Mouse (Mus musculus) lung, postnatal 25 days (tissue): Measurements from ENCODE around the gene Pcsk7.

Source experiments
- DNase-seq: peaks from one replicate; pipeline ENCODE4 v3.0.0; 2022; ENCODE audit warnings: low spot score

The Pcsk7 gene

GRCm38 (mm10) chr9:45938952-45939637 lies 32.8 kb downstream of the Pcsk7 start:
- no peak for DNase-seq

GRCm38 (mm10) chr9:45939794-45940193 lies 33.5 kb downstream of the Pcsk7 start:
- DNase-seq, result no peak

- DNase-seq, result no peak
Measured at GRCm38 (mm10) chr9:45941329-45941888, 35.1 kb downstream of the Pcsk7 start.

DNA sequence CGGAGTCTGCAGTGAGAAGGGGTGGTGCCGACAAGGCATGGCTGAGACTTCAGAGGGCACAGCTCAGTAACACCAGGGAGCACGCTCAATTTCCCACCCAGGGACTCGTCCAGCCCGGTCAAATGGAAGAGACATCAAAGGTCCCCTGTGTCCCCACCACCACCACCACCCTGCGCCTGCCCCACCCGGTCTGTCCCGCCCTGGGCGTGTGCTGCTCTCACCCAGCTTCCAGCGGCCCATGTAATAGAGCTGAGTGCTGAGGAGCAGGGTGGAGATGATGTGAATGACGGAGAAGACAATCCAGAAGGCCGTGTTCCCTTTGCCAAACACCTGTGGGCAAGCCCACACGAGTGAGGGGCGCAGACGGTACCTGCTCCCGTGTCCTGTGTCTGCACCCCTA lies 36.2 kb downstream of the Pcsk7 start:
- DNase-seq, result no peak

GRCm38 (mm10) chr9:45942916-45943315 lies 36.6 kb downstream of the Pcsk7 start:
- no peak for DNase-seq

DNA sequence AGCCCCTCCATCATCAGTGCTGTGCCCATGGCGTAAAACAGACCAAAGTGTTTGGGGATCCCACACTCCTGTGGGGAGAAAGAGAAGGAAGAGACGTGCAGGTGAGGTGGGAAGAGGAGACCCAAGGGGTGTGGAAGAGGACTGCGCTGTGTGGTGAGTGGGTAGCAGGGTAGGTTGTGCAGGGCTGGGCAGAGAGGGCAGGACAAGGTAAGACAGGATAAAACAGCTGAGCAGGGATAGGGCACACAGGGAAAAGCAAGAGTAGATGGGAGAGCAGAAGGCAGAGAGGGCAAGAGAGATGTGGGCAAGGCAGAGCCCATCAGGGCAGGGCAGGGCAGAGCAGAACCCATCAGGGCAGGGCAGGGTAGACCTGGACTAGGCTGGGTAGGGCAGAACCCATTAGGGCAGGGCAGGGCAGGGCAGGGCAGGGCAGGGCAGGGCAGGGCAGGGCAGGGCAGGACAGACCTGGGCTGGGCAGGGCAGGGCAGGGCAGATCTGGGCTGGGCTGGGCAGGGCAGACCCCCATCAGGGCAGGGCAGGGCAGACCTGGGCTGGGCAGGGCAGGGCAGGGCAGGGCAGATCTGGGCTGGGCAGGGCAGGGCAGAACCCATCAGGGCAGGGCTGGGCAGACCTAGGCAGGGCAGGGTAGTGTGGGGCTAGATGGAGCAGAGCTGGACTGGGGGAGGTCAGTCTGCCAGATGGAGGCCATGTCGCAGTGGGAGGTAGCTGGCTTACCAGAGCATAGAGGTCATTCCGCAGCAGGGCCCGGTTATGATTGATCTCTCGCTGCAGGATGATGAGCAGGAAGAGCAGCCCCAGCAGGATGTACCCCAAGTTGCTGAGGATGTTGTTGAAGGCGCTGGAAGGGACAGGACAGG lies 37.6 kb downstream of the Pcsk7 start:
- DNase-seq, result no peak

- DNase-seq, result peak; percentile 52
Measured at GRCm38 (mm10) chr9:45944506-45945400, 38.5 kb downstream of the Pcsk7 start.

GRCm38 (mm10) chr9:45945721-45946120 lies 39.4 kb downstream of the Pcsk7 start:
- no peak for DNase-seq

- no peak for DNase-seq
Measured at GRCm38 (mm10) chr9:45946182-45946871, 40.0 kb downstream of the Pcsk7 start.

DNA sequence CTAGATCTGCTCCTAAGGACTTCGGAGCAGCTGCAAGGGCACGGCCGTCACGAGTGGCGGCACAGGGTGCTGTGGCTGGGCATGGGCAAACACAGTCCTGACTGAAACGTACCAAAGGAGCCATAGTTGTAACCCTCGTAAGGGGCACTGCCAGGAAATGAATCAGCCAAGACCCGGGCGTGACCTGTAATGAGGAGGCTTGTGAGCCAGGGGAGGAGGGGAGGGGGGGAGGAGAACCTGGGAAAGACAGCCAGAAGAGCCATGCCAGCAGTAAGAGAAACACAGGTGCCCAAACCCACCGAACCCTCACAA lies 40.5 kb downstream of the Pcsk7 start:
- no peak for DNase-seq

DNA sequence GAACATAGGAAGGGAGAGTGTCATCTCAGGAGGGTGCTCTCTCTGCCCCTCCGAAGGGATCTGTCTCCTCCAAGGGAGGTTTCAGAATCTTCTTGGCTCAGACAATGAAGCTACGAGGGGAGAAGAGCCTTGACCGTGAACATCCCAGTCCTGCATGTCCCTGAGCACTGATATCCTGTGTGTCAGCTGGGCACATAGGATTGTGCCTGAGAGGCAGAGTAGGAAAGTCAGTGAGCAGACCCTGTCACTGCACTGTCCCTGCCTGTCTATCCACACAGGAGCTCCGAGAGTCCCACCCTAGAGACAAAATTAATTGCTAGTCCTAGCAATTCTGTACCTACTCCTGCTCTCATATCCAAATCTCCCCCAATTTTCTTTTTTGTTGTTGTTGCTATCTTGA lies 45.8 kb downstream of the Pcsk7 start:
- no peak for DNase-seq

- no peak for DNase-seq
Measured at GRCm38 (mm10) chr9:45952890-45953289, 46.6 kb downstream of the Pcsk7 start.

DNA sequence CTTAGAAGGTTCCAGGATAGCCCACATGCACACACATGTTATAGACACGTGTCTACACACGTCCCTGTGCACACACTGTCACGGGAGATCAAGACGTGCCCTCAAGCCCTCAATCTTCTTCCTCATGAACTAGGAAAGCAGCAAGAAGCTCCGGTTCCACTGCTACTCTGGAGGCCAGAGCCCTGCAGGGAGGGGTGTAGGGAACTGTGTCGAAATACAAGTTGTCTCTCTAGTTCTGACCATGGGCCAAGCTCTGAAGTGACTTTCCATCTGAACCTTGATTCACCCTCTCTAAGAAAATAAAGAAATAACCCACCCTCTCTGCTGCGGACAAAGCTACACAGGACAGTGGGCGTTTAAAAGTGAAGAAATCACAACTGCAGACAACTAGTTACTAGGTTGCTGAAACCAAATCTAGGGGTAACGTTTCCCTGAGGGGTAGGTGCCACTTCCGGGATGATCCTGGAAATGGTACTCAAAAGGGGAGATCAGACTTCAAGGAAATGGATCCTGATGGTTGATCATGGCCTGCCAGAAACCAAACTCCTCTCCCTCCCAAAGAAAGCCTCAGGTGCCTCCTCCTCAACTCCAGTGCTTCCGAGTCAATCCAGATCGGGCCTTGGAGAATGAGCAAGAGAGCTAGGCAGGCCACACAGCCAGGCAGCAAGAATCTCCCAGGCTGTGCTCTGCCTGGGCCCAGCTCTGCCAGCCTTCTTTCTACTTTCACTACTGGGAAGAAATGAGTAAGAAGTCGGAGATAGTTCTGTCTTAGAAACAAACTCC lies 47.4 kb downstream of the Pcsk7 start:
- DNase-seq, result no peak

DNA sequence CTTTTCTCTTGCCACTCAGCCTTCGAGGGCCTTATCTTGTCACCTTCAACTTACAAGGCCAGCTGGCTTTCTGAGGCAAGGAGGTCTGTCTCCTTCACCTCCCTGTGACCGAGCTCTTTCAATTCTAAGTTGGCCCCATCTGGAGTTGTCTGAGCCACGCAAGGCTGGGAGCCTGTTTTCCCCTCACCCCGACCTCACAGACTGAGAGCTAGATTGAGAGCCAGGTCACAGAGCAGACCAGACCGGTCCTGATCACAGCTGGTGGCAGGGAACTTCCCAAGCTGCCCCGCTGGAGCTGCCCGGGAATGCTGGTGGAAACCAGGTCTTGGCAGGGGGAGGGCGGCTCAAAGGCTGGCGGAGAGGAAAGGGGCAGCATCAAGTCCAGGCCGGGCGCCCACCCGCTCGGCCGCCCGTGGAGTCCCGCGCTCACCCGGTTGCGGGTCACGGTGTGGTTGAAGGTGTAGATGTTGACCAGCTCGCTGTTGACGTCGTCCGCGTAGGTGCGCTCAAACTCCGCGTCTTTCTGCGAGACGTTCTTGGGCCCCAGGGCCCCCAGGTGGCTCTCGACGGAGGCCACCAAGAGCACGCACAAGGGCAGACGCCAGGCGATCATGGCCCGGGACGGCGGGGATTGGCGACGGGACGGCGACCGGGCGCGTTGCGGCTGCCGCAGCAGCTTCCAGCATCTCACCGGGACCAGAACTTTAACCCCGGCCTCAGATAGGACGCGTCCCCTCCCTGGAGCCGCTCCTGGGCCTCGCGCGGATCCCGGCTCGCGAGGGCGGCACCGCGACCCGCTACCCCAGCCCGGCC lies 48.2 kb downstream of the Pcsk7 start:
- no peak for DNase-seq

- peak; percentile 93 for DNase-seq
Measured at GRCm38 (mm10) chr9:45955107-45955963, 49.0 kb downstream of the Pcsk7 start, which contains the start of gene Sidt2. Gene Sidt2, minus strand, starts transcription at chr9:45955258.

- DNase-seq, result no peak
Measured at GRCm38 (mm10) chr9:45958023-45958670, 51.9 kb downstream of the Pcsk7 start.

GRCm38 (mm10) chr9:45958851-45959250 lies 52.6 kb downstream of the Pcsk7 start:
- no peak for DNase-seq

GRCm38 (mm10) chr9:45959661-45960060 lies 53.4 kb downstream of the Pcsk7 start:
- DNase-seq, result peak; percentile 57
